Mouse (Mus musculus) cerebellum, adult 2 months (tissue): ENCODE data around the gene Lyrm7. TPM values are rescaled to one million over a fixed set of nuclear protein-coding genes. Genes with fewer than 3 reads are reported as not detected.

ENCODE experiments used
- DNase-seq, 2 experiments: peaks; one replicate each; pipeline ENCODE4 v3.0.0; 2021
- H3K27ac ChIP-seq: fragments of 200-500 bp; 2 replicates; pipeline ENCODE4 v1.5.1; 2012; ENCODE audit warnings: low read length, control low read depth, inconsistent platforms; ENCODE audit not compliant: insufficient read depth
- H3K27me3 ChIP-seq: fragments of 200-500 bp; 2 replicates; pipeline ENCODE4 v1.6.1; 2012; ENCODE audit warnings: inconsistent platforms, mild to moderate bottlenecking, low read length, moderate library complexity; ENCODE audit not compliant: control insufficient read depth, insufficient read depth
- H3K4me1 ChIP-seq: fragments of 200-500 bp; 2 replicates; pipeline ENCODE4 v1.6.1; 2011; ENCODE audit warnings: low read length; ENCODE audit not compliant: control insufficient read depth, insufficient read depth
- H3K4me3 ChIP-seq: fragments of 200-500 bp; replicated peaks from 2 replicates; pipeline ENCODE3; 2011; ENCODE audit warnings: mild to moderate bottlenecking, low read depth, low read length, control low read depth; ENCODE audit not compliant: insufficient read depth
- CTCF ChIP-seq: fragments of 200-500 bp; IDR thresholded peaks from 2 replicates; pipeline ENCODE4 v1.5.1; 2011; ENCODE audit warnings: low read depth, mild to moderate bottlenecking, control low read depth, low read length, moderate library complexity, borderline replicate concordance; ENCODE audit not compliant: insufficient read depth
- POLR2A ChIP-seq: fragments of 200-500 bp; IDR thresholded peaks from 2 replicates; pipeline ENCODE4 v1.6.1; 2011; ENCODE audit warnings: low read length, control low read depth, borderline replicate concordance; ENCODE audit not compliant: insufficient read depth
- WGBS: fragments of 180-500 bp; shearing (Covaris S2); methylation state at CpG from one replicate; pipeline ENCODE4 v1.1.7; 2018; 5-methylcytosine and 5-hydroxymethylcytosine counted together
- polyA plus RNA-seq: library from polyadenylated mRNA; depleted of rRNA; stranded (reverse); fragments of >200 nt; gene quantifications from 2 replicates; pipeline ENCODE4 v1.2.3, GENCODE M21; 2012

The Lyrm7 gene
- polyA plus RNA-seq, 1 experiment = 24.3 TPM

DNA sequence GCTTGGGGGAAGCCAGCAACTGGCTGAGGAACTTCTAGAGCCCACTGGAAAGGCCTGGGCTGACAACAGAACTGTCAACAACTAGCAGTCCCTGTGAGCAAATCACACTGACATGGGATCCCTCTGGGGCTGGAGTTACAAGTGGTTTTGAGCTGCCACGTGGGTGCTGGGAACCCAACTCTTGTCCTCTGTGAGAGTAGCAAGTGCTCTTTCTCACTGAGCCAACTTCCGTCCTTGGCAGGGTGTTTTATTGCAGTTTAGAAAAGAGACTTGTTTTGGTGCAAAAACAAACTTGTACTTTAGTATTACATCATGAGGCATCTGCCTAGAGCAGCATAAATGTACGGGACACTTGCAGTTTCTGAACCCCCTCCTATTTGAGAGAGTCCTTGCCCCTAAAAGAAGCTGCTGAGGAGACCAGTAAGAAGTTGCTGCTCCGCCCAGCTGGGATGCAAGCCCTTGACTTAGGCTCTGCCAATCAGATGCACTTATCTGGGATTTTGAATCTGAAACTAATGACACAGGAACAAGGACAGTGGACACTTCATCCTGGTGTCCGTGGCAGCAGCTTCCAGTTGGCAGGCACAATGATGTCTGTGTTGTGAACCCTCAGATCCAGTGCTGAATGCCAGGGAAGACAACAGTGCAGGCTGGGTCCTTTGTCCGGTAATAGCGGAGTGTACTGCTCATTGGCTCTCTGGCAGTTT is 11.3 kb upstream of the Lyrm7 start:
- no peaks in the 10 kb centered on the region for H3K27me3 ChIP-seq
- peaks cover 3% of the 10 kb centered on the region for H3K4me1 ChIP-seq
- no peak for DNase-seq
- H3K4me3 ChIP-seq = no peak overlapping the region
- TF ChIP-seq CTCF (no peak), POLR2A (no peak)
- H3K27ac ChIP-seq = no peak overlapping the region; the same call in 1 of the 2 replicates
- WGBS = 51% methylated on average over 7 of the region's 7 CpGs

DNA sequence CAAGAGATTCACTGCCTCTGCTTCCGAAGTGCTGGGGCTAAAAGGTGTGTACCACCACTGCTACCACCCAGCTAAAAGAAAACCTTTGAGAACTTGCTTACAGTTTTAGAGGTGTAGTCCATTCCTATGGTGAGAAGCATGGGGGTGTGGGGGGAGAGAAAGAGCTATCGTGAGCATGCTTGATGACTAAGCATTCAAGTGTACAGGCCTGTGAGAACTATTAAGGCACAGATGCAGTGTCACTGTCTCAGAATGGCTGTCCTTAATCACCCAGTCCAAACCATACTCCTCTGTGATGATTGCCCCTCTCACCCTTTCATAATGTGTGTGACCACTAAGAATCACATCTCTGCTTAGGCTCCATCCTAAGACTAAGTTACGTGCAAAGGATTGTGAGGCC is 8.6 kb upstream of the Lyrm7 start:
- Histone ChIP-seq H3K27ac (no peak overlapping the region), H3K4me1 (peaks cover 3% of the 10 kb centered on the region), H3K4me3 (no peak overlapping the region), H3K27me3 (no peaks in the 10 kb centered on the region)
- 60% methylated on average over 3 of the region's 3 CpGs for WGBS
- DNase-seq = no peak
- no peak for TF ChIP-seq CTCF
- no peak for TF ChIP-seq POLR2A

- no peak for DNase-seq
- 55% methylated on average over 2 of the region's 2 CpGs for WGBS
- no peak for TF ChIP-seq CTCF
- no peak for TF ChIP-seq POLR2A
- Histone ChIP-seq H3K4me1 (peaks cover 3% of the 10 kb centered on the region), H3K4me3 (no peak overlapping the region), H3K27ac (no peak overlapping the region), H3K27me3 (no peaks in the 10 kb centered on the region)
Measured at GRCm38 (mm10) chr11:54868445-54868844, 7.7 kb upstream of the Lyrm7 start.

DNA sequence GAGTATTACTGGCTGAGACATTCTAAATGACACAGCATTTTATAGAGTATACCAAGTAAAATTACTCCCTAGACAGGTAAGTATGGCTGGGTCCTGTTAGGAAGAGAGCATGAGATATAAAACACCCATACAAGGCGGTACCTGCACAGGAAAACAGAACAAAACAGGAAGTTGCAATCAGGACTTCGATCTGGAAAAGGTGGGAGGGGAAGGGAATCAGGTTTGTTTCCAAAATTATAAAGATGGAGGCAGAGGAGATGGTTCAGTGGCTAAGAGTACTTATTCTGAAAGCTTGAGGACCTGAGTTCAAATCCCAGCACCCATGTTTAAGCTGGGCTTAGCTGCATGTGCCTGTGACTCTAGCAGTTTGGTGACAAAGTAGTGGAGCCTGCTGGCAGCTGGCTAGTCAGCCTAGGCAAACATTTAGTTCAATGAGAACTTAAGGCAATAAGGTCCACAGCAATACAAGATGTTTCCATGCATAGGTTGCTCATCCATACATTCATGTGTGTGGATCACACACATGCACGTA is 7.3 kb upstream of the Lyrm7 start:
- peaks cover 3% of the 10 kb centered on the region for H3K4me1 ChIP-seq
- DNase-seq = no peak
- H3K4me3 ChIP-seq = no peak overlapping the region
- TF ChIP-seq CTCF = no peak
- TF ChIP-seq POLR2A = no peak
- H3K27me3 ChIP-seq = no peaks in the 10 kb centered on the region
- 83% methylated on average over 3 of the region's 3 CpGs for WGBS
- H3K27ac ChIP-seq = no peak overlapping the region

GRCm38 (mm10) chr11:54867049-54867385 is 6.3 kb upstream of the Lyrm7 start:
- no peak for DNase-seq
- TF ChIP-seq CTCF (no peak), POLR2A (no peak)
- H3K27me3 ChIP-seq = no peaks in the 10 kb centered on the region
- 4% methylated on average over 5 of the region's 5 CpGs for WGBS
- peaks cover 3% of the 10 kb centered on the region; the same call in 1 of the 2 replicates for H3K4me1 ChIP-seq
- peak overlapping the region; percentile 89 for H3K4me3 ChIP-seq
- H3K27ac ChIP-seq = peak overlapping the region; percentile 95

- DNase-seq = peak; percentile 95 to 98
- TF ChIP-seq POLR2A (peak; percentile 99), CTCF (no peak)
- peak within 1 kb of the TSS; percentile 89 for H3K4me3 ChIP-seq
- no peaks in the 10 kb centered on the region for H3K27me3 ChIP-seq
- under 1% methylated on average over 107 of the region's 107 CpGs for WGBS
- peaks cover 3% of the 10 kb centered on the region; the same call in 1 of the 2 replicates for H3K4me1 ChIP-seq
- peak within 1 kb of the TSS; percentile 95 for H3K27ac ChIP-seq
Measured at GRCm38 (mm10) chr11:54866119-54867048, 5.7 kb upstream of the Lyrm7 start, which contains the start of gene Hint1. TSS of gene Hint1 (plus strand) at chr11:54866383.

DNA sequence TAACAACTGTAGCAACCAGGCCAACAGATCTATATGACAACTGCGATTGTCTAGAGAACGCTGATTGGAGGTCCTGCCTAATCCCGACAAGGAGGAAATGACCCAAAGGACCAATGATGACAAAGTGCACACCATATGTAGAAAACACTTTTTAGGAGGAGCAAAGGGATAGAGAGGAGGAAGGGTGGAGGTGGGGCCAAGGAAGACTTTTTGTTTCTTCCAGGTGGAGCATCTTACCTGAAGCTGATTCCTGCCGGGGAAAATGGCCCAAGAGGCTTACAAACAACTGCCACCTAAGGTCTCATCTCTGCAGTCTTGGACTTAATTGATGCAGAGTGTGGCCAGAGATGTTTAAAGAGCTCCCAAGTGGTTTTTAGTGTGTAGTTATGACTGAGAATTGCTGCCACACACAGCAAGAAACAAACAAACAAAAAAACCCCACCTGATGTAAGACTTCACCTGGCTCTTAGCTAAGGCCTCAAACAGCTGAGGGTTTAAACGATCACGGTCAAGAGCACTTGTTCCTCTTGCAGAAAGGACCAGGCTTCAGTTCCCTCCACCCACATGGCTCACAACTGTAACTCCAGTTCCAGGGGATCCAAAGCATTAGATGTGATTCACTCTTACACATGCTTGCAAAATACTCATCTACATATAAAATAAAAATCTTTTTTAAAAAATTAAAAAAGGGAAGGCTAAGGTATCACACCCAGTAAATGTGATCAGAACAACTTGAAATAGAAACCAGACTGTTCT is 4.8 kb upstream of the Lyrm7 start:
- DNase-seq = no peak
- H3K27ac ChIP-seq = peak overlapping the region; percentile 29; the same call in 1 of the 2 replicates
- TF ChIP-seq CTCF (no peak), POLR2A (no peak)
- H3K4me1 ChIP-seq = peaks cover 3% of the 10 kb centered on the region; the same call in 1 of the 2 replicates
- no peaks in the 10 kb centered on the region for H3K27me3 ChIP-seq
- peak overlapping the region; percentile 89 for H3K4me3 ChIP-seq
- 67% methylated on average over 6 of the region's 6 CpGs for WGBS
